Mouse (Mus musculus) megakaryocyte, embryonic 14.5 days (primary cell): ENCODE results near the gene Rassf5.

Source experiments
- FLI1 ChIP-seq: IDR thresholded peaks from 2 replicates; pipeline ENCODE4 v1.6.1; 2012; ENCODE audit warnings: low read length, inconsistent platforms, mixed read lengths
- GATA1 ChIP-seq: IDR thresholded peaks from 3 replicates; pipeline ENCODE4 v1.6.1; 2012; ENCODE audit warnings: mixed read lengths, low read length, inconsistent platforms, borderline replicate concordance

DNA sequence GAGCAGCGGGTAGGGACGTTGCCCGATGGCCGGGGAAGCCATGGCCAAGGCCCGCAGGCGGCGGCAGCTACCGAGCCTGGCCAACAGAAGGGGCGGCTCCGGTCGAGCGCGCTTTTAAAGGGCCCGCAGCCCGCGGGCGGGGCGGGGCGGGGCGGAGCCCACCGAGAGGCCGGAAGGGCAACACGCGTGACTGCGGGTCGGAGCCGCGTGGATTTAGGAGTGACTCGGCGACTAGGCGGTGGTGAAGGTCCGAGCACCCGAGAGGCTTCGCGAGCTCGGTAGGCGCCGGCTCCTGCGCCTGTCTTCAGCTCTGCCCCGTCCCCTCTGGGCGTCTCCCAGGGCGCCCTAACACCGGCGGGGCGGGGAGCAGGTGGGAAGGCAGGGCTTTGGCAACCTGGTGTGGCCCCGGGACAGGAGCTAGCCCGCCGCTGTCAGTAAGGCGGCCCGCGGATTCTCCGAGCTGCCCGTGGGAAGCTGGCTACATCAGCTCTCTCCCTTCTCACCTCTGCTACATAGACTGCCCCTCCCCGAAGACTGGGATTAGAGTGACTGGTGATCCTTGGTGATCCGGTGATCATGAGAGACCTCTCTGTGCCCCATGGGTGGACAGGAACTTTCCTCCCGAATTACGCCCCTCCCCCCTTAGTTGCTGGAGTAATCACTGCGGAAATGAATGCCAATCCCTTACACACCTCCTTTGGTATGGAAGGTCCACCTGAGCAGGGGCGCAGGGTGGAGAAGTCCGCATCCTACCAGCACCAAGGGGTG lies at the start of gene Rassf5:
- TF ChIP-seq GATA1 (no peak), FLI1 (no peak)
